Mouse (Mus musculus): ENCODE results near the gene Pacsin2.

- TF ChIP-seq POLR2A (IDR thresholded peaks at IDR 0.05; ENCODE audit: control insufficient read depth, low read depth, low read length) = no peak
- TF ChIP-seq CTCF (IDR thresholded peaks at IDR 0.05; ENCODE audit: control insufficient read depth, insufficient read depth, insufficient replicate concordance, low read depth, low read length) = no peak
Observed at GRCm38 (mm10) chr15:83368261-83368660, 96.1 kb downstream of the Pacsin2 start.
